Mouse (Mus musculus): ENCODE measurements around the gene Serpinb9b.

- no peak for TF ChIP-seq ZNF384 (IDR thresholded peaks at IDR 0.05; ENCODE audit: low read depth, low read length)
- no peak for TF ChIP-seq MYC (IDR thresholded peaks at IDR 0.05; ENCODE audit: low read depth, low read length)
Observed at GRCm38 (mm10) chr13:33076247-33076646, 49.0 kb downstream of the Serpinb9b start.

All from MEL (cell line).